28 mouse cellular contexts compared by ENCODE assay signal in the genomic region with DNA sequence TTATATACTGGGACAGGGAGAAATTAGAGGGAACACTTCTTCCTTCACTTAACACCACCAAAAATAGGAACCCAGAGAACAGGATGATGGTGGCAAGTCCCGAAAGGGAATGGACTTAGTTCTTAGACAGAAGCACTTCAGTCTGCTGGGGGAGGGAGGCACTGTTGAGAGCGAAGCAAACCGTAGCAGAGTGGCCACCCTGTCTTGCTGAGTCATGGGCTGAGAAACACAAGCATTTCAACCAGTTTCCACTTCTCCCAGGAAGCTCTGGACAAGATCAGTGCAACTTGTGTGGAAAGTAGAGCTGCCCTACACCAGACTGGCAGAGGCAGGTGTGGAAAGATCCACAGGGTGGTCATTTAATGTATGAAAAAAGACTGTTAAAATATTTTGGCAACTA. TPM values are rescaled to one million over a fixed set of nuclear protein-coding genes. Genes with fewer than 3 reads are reported as not detected.
DNase-seq lines count a peak whose midpoint lies in the region; ATAC-seq and TF ChIP-seq lines count a peak whose summit lies in the region.
"Had no signal": no experiment of that assay in that cellular context is flagged by ENCODE, and none has a peak within 500 bp of the region (broad histone marks: within the 10 kb centered on the region; RNA-seq: fewer than 3 reads in every experiment).

No protein-coding gene starts in this region.

- H3K9me3 ChIP-seq in heart, embryonic 12.5 days (replicated peaks), result no peaks in the 10 kb centered on the region
- H3K9me3 ChIP-seq in ES-Bruce4 (replicated peaks; ENCODE audit: control insufficient read depth, insufficient read depth, low read length, poor library complexity, severe bottlenecking), result no peaks in the 10 kb centered on the region
- H3K9me3 ChIP-seq: embryonic facial prominence, embryonic 12.5 days; forebrain, embryonic 13.5 days; hindbrain, embryonic 15.5 days; neural tube, embryonic 15.5 days had no signal

- DNase-seq in heart, adult 18-20 months, result no peak
- DNase-seq in adrenal gland, adult 2 months, result no peak
- DNase-seq in spleen, postnatal 14 days (ENCODE audit: low spot score in 2 of 2), result no peak
- DNase-seq: adrenal gland, postnatal 25 days; B cell, adult 2 months; cerebellum, adult 11-12 months; cerebellum, postnatal 10 days; gastrocnemius, postnatal 14 days; kidney, adult 2 months; lung, adult 2 months; thymus, adult 2 months had no signal

- no peak for TF ChIP-seq EP300 in ES-Bruce4 (IDR thresholded peaks at IDR 0.05; ENCODE audit: insufficient read depth, low read depth, low read length)

- H3K36me3 ChIP-seq in heart, embryonic 12.5 days, result peaks cover 98% of the 10 kb centered on the region
- H3K36me3 ChIP-seq in ES-Bruce4 (ENCODE audit: control insufficient read depth, insufficient read depth, low read length, poor library complexity, severe bottlenecking), result peaks cover 88% of the 10 kb centered on the region

- H3K27ac ChIP-seq in heart, embryonic 12.5 days (ENCODE audit: poor library complexity, severe bottlenecking), result peak overlapping the region; percentile 11; the same call in 1 of the 2 replicates
- H3K27ac ChIP-seq in ES-Bruce4 (ENCODE audit: insufficient read depth, low read length), result peak overlapping the region; percentile 93
- H3K27ac ChIP-seq in bone marrow macrophage, adult 2 months (ENCODE audit: insufficient read depth, low read depth, low read length), result peak overlapping the region; percentile 51
- H3K27ac ChIP-seq: embryonic facial prominence, embryonic 12.5 days; forebrain, embryonic 13.5 days; hindbrain, embryonic 15.5 days; kidney, postnatal 0 days; neural tube, embryonic 15.5 days had no signal

- 45% methylated on average over 3 of the region's 3 CpGs for WGBS in heart, embryonic 12.5 days

- no peaks in the 10 kb centered on the region for H3K27me3 ChIP-seq in heart, embryonic 12.5 days (replicated peaks)
- no peaks in the 10 kb centered on the region for H3K27me3 ChIP-seq in ES-Bruce4 (ENCODE audit: control insufficient read depth, insufficient read depth, low read length, poor library complexity, severe bottlenecking)
- H3K27me3 ChIP-seq: CH12.LX; embryonic facial prominence, embryonic 12.5 days; forebrain, embryonic 13.5 days; hindbrain, embryonic 15.5 days; neural tube, embryonic 15.5 days had no signal

- ATAC-seq in heart, embryonic 12.5 days (ENCODE audit: insufficient number of reproducible peaks, low FRiP score), result no peak
- peak; percentile 35; the same call in 1 of the 2 replicates for ATAC-seq in megakaryocyte, adult 5-6 weeks (ENCODE audit: poor library complexity, severe bottlenecking)
- ATAC-seq: forebrain, embryonic 13.5 days had no signal

- no peak for TF ChIP-seq CTCF in ES-Bruce4 (IDR thresholded peaks at IDR 0.05; ENCODE audit: low read depth, low read length)
- no peak for TF ChIP-seq CTCF in bone marrow macrophage, adult 2 months (IDR thresholded peaks at IDR 0.05; ENCODE audit: low read depth, low read length)

- peaks cover 10% of the 10 kb centered on the region for H3K4me1 ChIP-seq in heart, embryonic 12.5 days (replicated peaks)
- peaks cover 3% of the 10 kb centered on the region for H3K4me1 ChIP-seq in ES-Bruce4 (ENCODE audit: control insufficient read depth, insufficient read depth, low read length)
- peaks cover 16% of the 10 kb centered on the region for H3K4me1 ChIP-seq in bone marrow macrophage, adult 2 months (ENCODE audit: control insufficient read depth, insufficient read depth, low read length)
- H3K4me1 ChIP-seq: embryonic facial prominence, embryonic 12.5 days; forebrain, embryonic 13.5 days; hindbrain, embryonic 15.5 days had no signal

- no peak overlapping the region; the same call in 1 of the 2 replicates for H3K9ac ChIP-seq in heart, embryonic 12.5 days
- peak overlapping the region; percentile 4 for H3K9ac ChIP-seq in ES-Bruce4 (ENCODE audit: low read depth, poor library complexity, severe bottlenecking)
- H3K9ac ChIP-seq: embryonic facial prominence, embryonic 12.5 days; forebrain, embryonic 13.5 days; hindbrain, embryonic 15.5 days; neural tube, embryonic 15.5 days had no signal

- no peak for TF ChIP-seq POLR2A in ES-Bruce4 (IDR thresholded peaks at IDR 0.05; ENCODE audit: insufficient read depth, low read length)
- no peak for TF ChIP-seq POLR2A in bone marrow macrophage, adult 2 months (IDR thresholded peaks at IDR 0.05; ENCODE audit: borderline replicate concordance, low read depth, low read length)

- no peak overlapping the region for H3K4me2 ChIP-seq in heart, embryonic 12.5 days
- H3K4me2 ChIP-seq: embryonic facial prominence, embryonic 12.5 days; forebrain, embryonic 13.5 days; hindbrain, embryonic 15.5 days; liver, embryonic 11.5 days; midbrain, embryonic 11.5 days; neural tube, embryonic 15.5 days had no signal

- no peak overlapping the region for H3K4me3 ChIP-seq in heart, embryonic 12.5 days
- no peak overlapping the region for H3K4me3 ChIP-seq in ES-Bruce4 (ENCODE audit: low read depth, low read length)
- H3K4me3 ChIP-seq in bone marrow macrophage, adult 2 months (ENCODE audit: insufficient read depth, low read length), result no peak overlapping the region
- H3K4me3 ChIP-seq: embryonic facial prominence, embryonic 12.5 days; erythroblast, embryonic 14.5 days; forebrain, embryonic 13.5 days; hindbrain, embryonic 15.5 days; neural tube, embryonic 15.5 days had no signal

RNA-seq across cellular contexts. Expression of a gene that starts 13.3 kb away (rescaled TPM):
- not detected in 2 replicates for polyA plus RNA-seq in heart, embryonic 12.5 days (2016; fragmentation: Nextera tagmentation; extraction: Ambion mirVana)
- total RNA-seq in heart, adult 18-20 months (2021), result not detected
- polyA plus RNA-seq in ES-Bruce4 (2011; ENCODE audit: insufficient read depth, insufficient read length, low read depth, missing spikeins), result not detected in 2 replicates
- not detected in 2 replicates for polyA plus RNA-seq in bone marrow macrophage, adult 2 months (2012; ENCODE audit: insufficient read depth, insufficient read length, missing spikeins)
- total RNA-seq in megakaryocyte, adult 5-6 weeks (2015), result not detected in 2 replicates
- total RNA-seq in megakaryocyte, adult 5-6 weeks (2017), result 0.15 TPM in 1 of 2 replicates, not detected in the other
- not detected for total RNA-seq in adrenal gland, adult 2 months (2021)
- not detected in 2 replicates for polyA plus RNA-seq in adrenal gland, adult 2 months (2012; rRNA removed)
- total RNA-seq: adrenal gland, postnatal 25 days; CH12.LX; gastrocnemius, postnatal 14 days; hematopoietic stem cell, adult 5-6 weeks; layer of hippocampus, postnatal 14 days; midbrain, postnatal 0 days had no signal
- polyA plus RNA-seq: erythroblast, embryonic 14.5 days; forebrain, embryonic 13.5 days; heart, postnatal 0 days; hindbrain, embryonic 15.5 days; liver, embryonic 11.5 days; midbrain, embryonic 11.5 days; midbrain, postnatal 0 days had no signal

RNA-seq across cellular contexts. Expression of a gene that starts 35.4 kb away (rescaled TPM):
- polyA plus RNA-seq in heart, embryonic 12.5 days (2016; fragmentation: Nextera tagmentation; extraction: Ambion mirVana), result 56.0 and 58.3 TPM in 2 replicates
- total RNA-seq in heart, adult 18-20 months (2021), result 10 to 100 TPM; 25.7 to 30.8 TPM
- polyA plus RNA-seq in ES-Bruce4 (2011; ENCODE audit: insufficient read depth, insufficient read length, low read depth, missing spikeins), result 129 and 133 TPM in 2 replicates
- polyA plus RNA-seq in bone marrow macrophage, adult 2 months (2012; ENCODE audit: insufficient read depth, insufficient read length, missing spikeins), result 41.2 and 41.7 TPM in 2 replicates
- 78.8 and 84.7 TPM in 2 replicates for total RNA-seq in megakaryocyte, adult 5-6 weeks (2015)
- 65.1 and 69.1 TPM in 2 replicates for total RNA-seq in megakaryocyte, adult 5-6 weeks (2017)
- 10 to 100 TPM; 51.7 to 64.2 TPM for total RNA-seq in adrenal gland, adult 2 months (2021)
- polyA plus RNA-seq in adrenal gland, adult 2 months (2012; rRNA removed), result 21.5 and 23.8 TPM in 2 replicates

Comparison
In these comparisons a context has a peak if more than half of its experiments do, and no peak if none do; other contexts are left out.
1. H3K27ac ChIP-seq: peak in every context shown above with its lines; median percentile 93 in ES-Bruce4; 51 in bone marrow macrophage, adult 2 months; 11 in heart, embryonic 12.5 days.